Mouse (Mus musculus): ENCODE results near the gene Fgfr2.

- TF ChIP-seq CTCF (conservative IDR thresholded peaks at IDR 0.05; ENCODE audit: low read length) (no peak), NANOG (IDR thresholded peaks at IDR 0.05; ENCODE audit: borderline replicate concordance, low read length) (no peak)
Observed at GRCm38 (mm10) chr7:130836066-130836465, 2287.1 kb downstream of the Fgfr2 start.

Data from E14TG2a.4 (cell line).